Mouse (Mus musculus) midbrain, embryonic 16.5 days (tissue): ENCODE results near the gene Mrps18c. TPM values are rescaled to one million over a fixed set of nuclear protein-coding genes. Genes with fewer than 3 reads are reported as not detected.

Experiments
- ATAC-seq: fragments of 200-750 bp; cut with Nextera tagmentation; 2 replicates; pipeline ENCODE4 v1.8.0; 2017; ENCODE audit warnings: moderate TSS enrichment
- H3K27ac ChIP-seq: fragments of 300-500 bp; sonication (generic); 2 replicates; pipeline ENCODE4 v1.5.1; 2014; ENCODE audit warnings: mild to moderate bottlenecking, low read length, mixed read lengths
- H3K27me3 ChIP-seq: fragments of 300-500 bp; sonication (generic); 2 replicates; pipeline ENCODE4 v1.6.1; 2014; ENCODE audit warnings: low read depth, low read length, mixed read lengths; ENCODE audit not compliant: control insufficient read depth, insufficient read depth
- H3K36me3 ChIP-seq: fragments of 300-500 bp; sonication (generic); 2 replicates; pipeline ENCODE4 v1.6.1; 2014; ENCODE audit warnings: mild to moderate bottlenecking, low read length, moderate library complexity, mixed read lengths; ENCODE audit not compliant: control insufficient read depth, insufficient read depth
- H3K4me1 ChIP-seq: fragments of 300-500 bp; sonication (generic); 2 replicates; pipeline ENCODE4 v1.6.1; 2014; ENCODE audit warnings: mild to moderate bottlenecking, low read length, mixed read lengths; ENCODE audit not compliant: control insufficient read depth, insufficient read depth
- H3K4me2 ChIP-seq: fragments of 300-500 bp; sonication (generic); 2 replicates; pipeline ENCODE4 v1.6.1; 2014; ENCODE audit warnings: mild to moderate bottlenecking, low read length, mixed read lengths
- H3K4me3 ChIP-seq: fragments of 300-500 bp; sonication (generic); 2 replicates; pipeline ENCODE4 v1.5.1; 2014; ENCODE audit warnings: low read depth, mild to moderate bottlenecking, low read length, moderate library complexity, mixed read lengths
- H3K9ac ChIP-seq: fragments of 300-500 bp; sonication (generic); 2 replicates; pipeline ENCODE4 v1.6.1; 2014; ENCODE audit warnings: low read depth, low read length, mixed read lengths
- H3K9me3 ChIP-seq: fragments of 300-500 bp; sonication (generic); replicated peaks from 2 replicates; pipeline ENCODE4 v1.6.1; 2014; ENCODE audit warnings: mild to moderate bottlenecking, low read length, mixed read lengths; ENCODE audit not compliant: control insufficient read depth, poor library complexity, severe bottlenecking
- WGBS: fragments of 180-500 bp; shearing (Covaris S2); extraction: QIAGEN DNeasy Blood & Tissue Kit; methylation state at CpG from one replicate; pipeline ENCODE4 v1.1.7; 2014; 5-methylcytosine and 5-hydroxymethylcytosine counted together
- polyA plus RNA-seq: library from polyadenylated mRNA; unstranded; fragments of >200 nt; fragmentation: Nextera tagmentation; extraction: Ambion mirVana; gene quantifications from 2 replicates; pipeline ENCODE4 v1.2.1, GENCODE M21; 2015

Mrps18c gene
- polyA plus RNA-seq, 1 experiment from 2014 or later: 143 TPM

GRCm38 (mm10) chr5:100837907-100838306 is 39.5 kb downstream of the Mrps18c start:
- no peaks in the 10 kb centered on the region for H3K4me1 ChIP-seq
- no peak overlapping the region for H3K9ac ChIP-seq
- H3K36me3 ChIP-seq: no peaks in the 10 kb centered on the region
- ATAC-seq: no peak
- no peak overlapping the region for H3K4me2 ChIP-seq
- H3K4me3 ChIP-seq: no peak overlapping the region
- H3K27ac ChIP-seq: no peak overlapping the region
- WGBS: 93% methylated on average over 7 of the region's 7 CpGs
- H3K27me3 ChIP-seq: no peaks in the 10 kb centered on the region
- peaks cover 2% of the 10 kb centered on the region; the same call in 1 of the 2 replicates for H3K9me3 ChIP-seq

GRCm38 (mm10) chr5:100844485-100844884 is 46.1 kb downstream of the Mrps18c start:
- Histone ChIP-seq H3K27me3 (peaks cover 26% of the 10 kb centered on the region), H3K27ac (no peak overlapping the region), H3K9ac (no peak overlapping the region), H3K4me1 (peaks cover 7% of the 10 kb centered on the region), H3K4me2 (no peak overlapping the region), H3K9me3 (peaks cover 2% of the 10 kb centered on the region; the same call in 1 of the 2 replicates), H3K36me3 (no peaks in the 10 kb centered on the region), H3K4me3 (no peak overlapping the region)
- ATAC-seq: no peak
- WGBS: 57% methylated on average over 3 of the region's 3 CpGs

GRCm38 (mm10) chr5:100845485-100845847 is 47.0 kb downstream of the Mrps18c start, which contains the start of gene Gpat3:
TSS of gene Gpat3 (plus strand) at chr5:100845713.
- Histone ChIP-seq H3K36me3 (no peaks in the 10 kb centered on the region), H3K27me3 (peaks cover 26% of the 10 kb centered on the region), H3K9ac (peak within 1 kb of the TSS; percentile 65), H3K4me3 (peak within 1 kb of the TSS; percentile 54), H3K9me3 (peaks cover 2% of the 10 kb centered on the region; the same call in 1 of the 2 replicates), H3K27ac (no peak within 1 kb of the TSS), H3K4me1 (peaks cover 7% of the 10 kb centered on the region), H3K4me2 (peak within 1 kb of the TSS; percentile 100)
- peak; percentile 39; the same call in 1 of the 2 replicates for ATAC-seq
- under 1% methylated on average over 16 of the region's 16 CpGs for WGBS

GRCm38 (mm10) chr5:100845848-100846598 is 47.6 kb downstream of the Mrps18c start:
- Histone ChIP-seq H3K36me3 (no peaks in the 10 kb centered on the region), H3K9ac (peak overlapping the region; percentile 65), H3K4me2 (peak overlapping the region; percentile 100), H3K9me3 (peaks cover 2% of the 10 kb centered on the region; the same call in 1 of the 2 replicates), H3K4me1 (peaks cover 7% of the 10 kb centered on the region), H3K27me3 (peaks cover 26% of the 10 kb centered on the region), H3K27ac (no peak overlapping the region), H3K4me3 (peak overlapping the region; percentile 54)
- ATAC-seq: peak; percentile 78
- under 1% methylated on average over 52 of the region's 52 CpGs for WGBS

- peak overlapping the region; percentile 65 for H3K9ac ChIP-seq
- peaks cover 26% of the 10 kb centered on the region for H3K27me3 ChIP-seq
- H3K4me1 ChIP-seq: peaks cover 7% of the 10 kb centered on the region
- peaks cover 2% of the 10 kb centered on the region; the same call in 1 of the 2 replicates for H3K9me3 ChIP-seq
- H3K4me3 ChIP-seq: peak overlapping the region; percentile 54
- H3K36me3 ChIP-seq: no peaks in the 10 kb centered on the region
- 0% methylated on average over 22 of the region's 22 CpGs for WGBS
- peak overlapping the region; percentile 100 for H3K4me2 ChIP-seq
- ATAC-seq: peak; percentile 54; the same call in 1 of the 2 replicates
- no peak overlapping the region for H3K27ac ChIP-seq
These were observed 48.1 kb downstream of the Mrps18c start for GRCm38 (mm10) chr5:100846599-100846920.

- peaks cover 7% of the 10 kb centered on the region for H3K4me1 ChIP-seq
- H3K4me3 ChIP-seq: peak overlapping the region; percentile 54
- H3K36me3 ChIP-seq: no peaks in the 10 kb centered on the region
- H3K27me3 ChIP-seq: peaks cover 26% of the 10 kb centered on the region
- 5% methylated on average over 2 of the region's 2 CpGs for WGBS
- peak overlapping the region; percentile 100 for H3K4me2 ChIP-seq
- no peaks in the 10 kb centered on the region for H3K9me3 ChIP-seq
- no peak for ATAC-seq
- H3K27ac ChIP-seq: no peak overlapping the region
- H3K9ac ChIP-seq: peak overlapping the region; percentile 65; the same call in 1 of the 2 replicates
These were observed 48.7 kb downstream of the Mrps18c start for GRCm38 (mm10) chr5:100847143-100847542.

GRCm38 (mm10) chr5:100853963-100854362 is 55.5 kb downstream of the Mrps18c start:
- WGBS: 94% methylated on average over 4 of the region's 4 CpGs
- Histone ChIP-seq H3K27ac (no peak overlapping the region), H3K27me3 (peaks cover under 1% of the 10 kb centered on the region), H3K4me2 (no peak overlapping the region), H3K36me3 (no peaks in the 10 kb centered on the region), H3K4me1 (no peaks in the 10 kb centered on the region), H3K4me3 (no peak overlapping the region), H3K9ac (no peak overlapping the region), H3K9me3 (no peaks in the 10 kb centered on the region)
- ATAC-seq: no peak

Other genes with a start within 250 kb of the Mrps18c start
- gene Plac8, start 226.4 kb upstream of the Mrps18c start, polyA plus RNA-seq: 0.50 and 0.51 TPM in 2 replicates
- gene Coq2, start 123.5 kb upstream of the Mrps18c start, polyA plus RNA-seq: 46.1 and 48.2 TPM in 2 replicates
- 0.24 and 0.27 TPM in 2 replicates for gene Hpse, start 78.9 kb upstream of the Mrps18c start, polyA plus RNA-seq
- gene Helq, start within 50 bp of the Mrps18c start, polyA plus RNA-seq: 20.6 and 24.3 TPM in 2 replicates
- gene Abraxas1, start 22.3 kb downstream of the Mrps18c start, polyA plus RNA-seq: 12.0 and 17.1 TPM in 2 replicates
- 0.57 TPM in 2 replicates for gene Gpat3, start 47.1 kb downstream of the Mrps18c start, polyA plus RNA-seq